Mouse (Mus musculus) heart, postnatal 14 days (tissue): ENCODE results near the gene Gm9945. TPM values are rescaled to one million over a fixed set of nuclear protein-coding genes. Genes with fewer than 3 reads are reported as not detected.

Experiments used
- DNase-seq, 2 experiments: peaks; one replicate each; pipeline ENCODE4 v3.0.0; 2021 to 2022
- intact Hi-C: fragments of 180-260 bp; cut with DNase I; formaldehyde crosslinking; loops from one replicate; pipeline ENCODE4 v1.15.1; 2025
- total RNA-seq, 2 experiments: library from RNA; stranded (reverse); gene quantifications; 2 replicates each; pipeline ENCODE4 v1.2.3; 2021

Gene Gm9945
- total RNA-seq, 2 experiments from 2014 or later: not detected

DNA sequence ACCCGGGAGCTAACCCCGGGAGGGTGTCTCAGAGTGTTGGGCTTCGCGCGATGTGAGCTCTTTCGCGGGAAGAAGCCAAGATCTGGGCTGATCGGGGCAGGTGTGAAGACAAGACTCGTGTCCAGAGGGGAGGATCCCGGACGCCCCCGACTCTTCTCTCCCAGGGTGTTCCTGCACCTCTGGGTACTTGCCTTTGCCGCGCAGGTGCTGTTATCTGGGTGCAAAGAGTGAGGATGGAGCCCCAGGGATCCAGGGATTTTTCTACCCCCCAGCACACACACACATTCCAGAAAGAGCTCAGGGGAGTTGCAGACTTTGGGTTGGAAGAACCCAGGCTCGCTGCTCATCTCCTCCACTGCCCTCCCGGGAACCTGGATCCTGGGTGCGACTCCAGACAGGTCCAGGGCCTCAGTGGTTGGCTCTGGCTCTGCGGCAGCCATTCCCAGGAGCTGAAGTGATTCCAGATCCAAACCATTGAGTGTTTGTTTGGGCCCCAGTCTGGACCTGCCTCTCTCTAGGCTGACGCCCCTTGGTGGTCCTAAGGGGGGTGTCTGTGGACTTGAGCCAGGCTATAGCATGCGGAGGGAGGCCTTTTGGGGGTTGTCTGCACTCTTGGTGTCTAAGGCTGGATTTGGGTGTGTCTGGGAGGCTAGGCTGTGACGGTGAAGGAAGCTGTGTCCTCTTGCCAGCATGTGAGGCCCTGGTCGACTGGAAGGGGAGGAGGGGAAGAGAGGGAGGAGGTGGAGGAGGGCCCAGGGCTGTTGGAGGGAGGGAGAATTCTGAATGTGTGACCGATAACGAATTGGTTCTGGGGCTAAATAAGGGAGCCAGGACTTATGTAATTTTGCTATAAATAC is 40.4 kb downstream of the Gm9945 start:
- intact Hi-C loops: no loop called here

DNA sequence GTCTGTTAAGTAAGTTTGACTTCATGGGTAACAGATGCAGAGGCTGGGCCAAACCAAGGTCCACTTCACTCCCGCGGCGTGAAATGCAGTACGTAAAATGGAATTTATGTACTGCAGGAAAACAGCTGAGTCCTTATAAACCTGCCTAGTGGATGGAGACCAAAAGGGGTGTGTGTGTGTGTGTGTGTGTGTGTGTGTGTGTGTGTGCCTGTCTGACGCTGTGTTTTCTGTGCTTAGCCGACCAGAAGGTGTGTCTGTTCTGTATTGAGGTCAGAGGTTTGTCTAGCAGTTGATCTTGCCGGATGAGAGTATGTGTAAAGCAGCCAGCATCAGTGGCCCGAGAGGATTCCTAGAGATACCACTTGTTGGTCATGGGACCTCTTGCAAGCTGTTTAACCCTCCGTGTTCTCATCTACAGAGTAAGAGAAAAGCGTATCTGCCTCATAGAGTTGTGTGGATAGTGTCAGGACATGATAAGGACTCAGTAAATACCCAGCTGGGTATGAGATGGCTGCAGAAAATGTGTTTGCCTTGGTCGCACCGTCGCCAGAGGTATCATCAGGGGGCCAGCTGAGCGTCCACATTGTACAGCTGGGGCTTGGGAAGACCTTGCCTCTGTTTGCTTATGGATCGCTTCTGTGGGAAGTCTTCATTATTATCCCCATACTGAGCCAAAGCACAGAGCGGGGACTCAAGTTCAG is 41.3 kb downstream of the Gm9945 start:
- DNase-seq: no peak
- intact Hi-C loops: no loop called here

More for the DNA sequence above, 40.4 kb downstream of the Gm9945 start:
- peak; percentile 66 to 71 for DNase-seq

- DNase-seq: peak; percentile 48 to 64
- intact Hi-C loops: no loop called here
These were observed 41.8 kb downstream of the Gm9945 start for GRCm38 (mm10) chr11:53521821-53522131.

DNA sequence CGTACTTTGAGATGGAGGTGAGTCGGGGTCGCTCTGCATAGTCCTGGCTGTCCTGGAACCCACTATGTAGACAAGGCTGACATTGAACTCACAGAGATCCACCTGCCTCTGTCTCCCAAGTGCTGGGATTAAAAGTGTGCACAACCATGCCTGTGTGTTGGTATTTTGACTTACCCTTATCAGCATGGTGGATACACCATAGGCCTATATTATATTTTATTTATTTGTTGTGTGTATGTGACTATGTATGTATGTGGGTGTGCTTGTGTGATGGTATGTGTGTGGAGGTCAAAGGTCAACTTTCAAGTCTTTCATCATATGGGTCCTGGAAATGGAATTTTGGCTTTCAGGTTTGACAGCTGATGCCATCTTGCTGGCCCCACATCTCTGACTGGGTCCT is 42.4 kb downstream of the Gm9945 start:
- intact Hi-C loops: no loop called here
- no peak for DNase-seq

DNA sequence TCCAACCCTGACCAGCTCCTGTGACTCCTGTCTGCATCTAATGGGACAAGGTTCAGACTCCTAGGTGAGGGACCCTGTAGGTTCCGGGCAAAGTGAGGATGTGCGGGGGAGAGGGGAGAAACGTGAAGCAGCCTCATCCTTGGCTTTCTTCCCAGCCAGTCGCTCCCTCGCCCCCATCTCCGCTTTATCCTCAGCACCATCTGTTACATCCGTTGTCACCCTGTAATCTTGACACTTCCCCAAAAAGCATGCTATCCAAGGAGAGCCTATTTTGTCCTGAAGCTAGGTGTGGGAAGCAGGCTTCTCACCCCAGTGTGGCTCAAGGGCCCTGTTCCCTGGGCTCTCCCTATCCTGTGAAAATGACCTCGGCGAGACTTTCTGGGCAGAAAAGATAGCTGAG is 43.0 kb downstream of the Gm9945 start:
- intact Hi-C loops: no loop called here
- no peak for DNase-seq

- DNase-seq: no peak
- intact Hi-C loops: no loop called here
These were observed 43.8 kb downstream of the Gm9945 start for GRCm38 (mm10) chr11:53523545-53524405.

- intact Hi-C loops: no loop called here
- peak in 1 of 2 experiments; percentile 48 for DNase-seq
These were observed 44.9 kb downstream of the Gm9945 start for GRCm38 (mm10) chr11:53524905-53525304.

GRCm38 (mm10) chr11:53525461-53525860 is 45.5 kb downstream of the Gm9945 start:
- intact Hi-C loops: no loop called here

DNA sequence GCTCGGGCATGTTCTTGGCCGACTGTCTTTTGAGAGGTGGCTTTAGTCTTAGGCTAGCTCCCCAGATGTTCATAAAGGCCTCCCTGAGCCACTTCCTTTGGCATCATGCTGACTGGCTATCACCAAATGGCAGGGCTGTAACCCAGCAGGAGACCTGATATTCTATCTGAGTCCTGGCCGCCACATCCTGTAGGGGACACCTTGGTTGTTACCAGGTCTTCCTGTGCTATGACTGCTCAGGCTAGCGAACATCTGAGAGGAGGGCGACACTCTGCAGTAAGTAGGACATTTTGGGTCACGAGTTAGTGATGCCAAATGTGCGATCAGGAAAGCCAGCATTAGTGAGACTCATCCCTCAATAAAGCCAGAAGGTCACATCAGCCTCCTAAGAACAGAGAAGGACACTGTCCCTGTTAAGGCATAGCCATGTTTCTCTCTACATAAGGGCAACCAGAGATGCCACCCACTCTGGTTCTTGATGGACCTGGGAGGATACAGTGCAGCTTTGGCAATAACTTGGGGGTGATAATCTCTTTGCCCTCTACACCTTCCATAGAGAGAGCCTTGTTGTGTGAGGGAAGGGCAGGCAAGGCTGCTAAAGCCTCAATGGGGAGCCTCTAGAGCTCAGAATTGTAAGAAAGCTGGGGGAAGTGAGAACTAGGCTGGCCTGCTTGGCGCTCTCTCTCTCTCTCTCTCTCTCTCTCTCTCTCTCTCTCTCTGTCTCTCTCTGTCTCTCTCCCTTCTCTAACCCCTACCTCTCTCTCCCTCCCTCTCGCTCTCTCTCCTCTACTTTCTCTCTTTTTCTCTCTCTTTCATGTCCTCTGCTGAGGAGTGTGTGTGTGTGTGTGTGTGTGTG is 48.7 kb downstream of the Gm9945 start:
- intact Hi-C loops: no loop called here
- no peak for DNase-seq

More at GRCm38 (mm10) chr11:53525461-53525860, 45.5 kb downstream of the Gm9945 start:
- DNase-seq: peak; percentile 36 to 52

DNA sequence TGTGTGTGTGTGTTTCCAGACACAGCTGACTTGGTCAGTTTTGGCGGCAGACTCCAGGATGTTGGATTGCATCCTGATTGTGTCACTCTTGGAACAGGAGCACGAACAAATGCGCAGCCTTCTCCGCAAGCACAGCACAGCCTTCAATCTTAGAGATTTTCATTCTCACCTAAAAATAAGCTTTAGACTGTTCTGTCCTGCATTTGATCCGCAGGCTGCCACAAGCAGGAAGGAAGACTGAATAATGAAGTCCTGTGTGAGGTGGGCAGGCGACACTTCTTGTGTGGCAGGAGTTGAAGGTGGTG is 49.2 kb downstream of the Gm9945 start:
- DNase-seq: peak; percentile 74 to 82
- intact Hi-C loops: no loop called here

GRCm38 (mm10) chr11:53530001-53530400 is 50.0 kb downstream of the Gm9945 start:
- no peak for DNase-seq
- intact Hi-C loops: no loop called here

Other genes starting within 250 kb of the Gm9945 start
- gene Hspa4, start 179.7 kb upstream of the Gm9945 start, total RNA-seq: 100 to 1,000 TPM; 117 to 124 TPM
- gene Zcchc10, start 155.5 kb upstream of the Gm9945 start, total RNA-seq: 1 to 10 TPM; 6.1 to 7.4 TPM
- gene Aff4, start 129.3 kb upstream of the Gm9945 start, total RNA-seq: 100 to 1,000 TPM in 1 of 2 experiments, 10 to 100 TPM in 1; 97.5 to 109 TPM
- not detected for gene Leap2, start 57.0 kb upstream of the Gm9945 start, total RNA-seq
- gene Uqcrq, start 49.3 kb upstream of the Gm9945 start, total RNA-seq: 1,000 to 10,000 TPM; 2,370 to 2,434 TPM
- gene Gdf9, start 49.1 kb upstream of the Gm9945 start, total RNA-seq: under 1 TPM; 0.31 to 0.66 TPM
- not detected for gene Gm10447, start 23.1 kb upstream of the Gm9945 start, total RNA-seq
- gene Shroom1, start 23.0 kb upstream of the Gm9945 start, total RNA-seq: under 1 TPM; 0.44 to 0.53 TPM
- not detected for gene Gm9837, start 9.7 kb upstream of the Gm9945 start, total RNA-seq
- gene Sowaha, start 108 bp downstream of the Gm9945 start, total RNA-seq: under 1 TPM; 0.07 TPM
- gene Sept8, start 39.1 kb downstream of the Gm9945 start, total RNA-seq: 10 to 100 TPM; 42.1 TPM
- 1 to 10 TPM; 9.6 to 9.9 TPM for gene Kif3a, start 87.2 kb downstream of the Gm9945 start, total RNA-seq
- gene Il4, start 138.5 kb downstream of the Gm9945 start, total RNA-seq: not detected
- not detected for gene Il13, start 154.5 kb downstream of the Gm9945 start, total RNA-seq
- gene Rad50, start 227.2 kb downstream of the Gm9945 start, total RNA-seq: 1 to 10 TPM; 8.2 to 9.4 TPM
- gene Il5, start 240.6 kb downstream of the Gm9945 start, total RNA-seq: not detected